Mouse (Mus musculus) embryonic facial prominence, embryonic 13.5 days (tissue): ENCODE measurements around the gene Aamdc. TPM values are rescaled to one million over a fixed set of nuclear protein-coding genes. Genes with fewer than 3 reads are reported as not detected.

Source experiments
- ATAC-seq: fragments of 200-750 bp; cut with Nextera tagmentation; 2 replicates; pipeline ENCODE4 v1.8.0; 2017; ENCODE audit warnings: low read depth; ENCODE audit not compliant: insufficient number of reproducible peaks, insufficient read depth, low FRiP score, low TSS enrichment
- H3K27ac ChIP-seq: fragments of 300-500 bp; sonication (generic); 2 replicates; pipeline ENCODE4 v1.5.1; 2015; ENCODE audit warnings: moderate library complexity, mild to moderate bottlenecking, inconsistent platforms
- H3K27me3 ChIP-seq: fragments of 300-500 bp; sonication (generic); 2 replicates; pipeline ENCODE4 v1.6.1; 2015; ENCODE audit warnings: mild to moderate bottlenecking, inconsistent platforms
- H3K36me3 ChIP-seq: fragments of 300-500 bp; sonication (generic); 2 replicates; pipeline ENCODE4 v1.6.1; 2015; ENCODE audit warnings: mild to moderate bottlenecking, inconsistent platforms
- H3K4me1 ChIP-seq: fragments of 300-500 bp; sonication (generic); 2 replicates; pipeline ENCODE4 v1.6.1; 2015; ENCODE audit warnings: inconsistent platforms
- H3K4me2 ChIP-seq: fragments of 300-500 bp; sonication (generic); 2 replicates; pipeline ENCODE4 v1.6.1; 2015; ENCODE audit warnings: moderate library complexity, mild to moderate bottlenecking, inconsistent platforms
- H3K4me3 ChIP-seq: fragments of 300-500 bp; sonication (generic); 2 replicates; pipeline ENCODE4 v1.5.1; 2015; ENCODE audit warnings: mild to moderate bottlenecking, inconsistent platforms
- H3K9ac ChIP-seq: fragments of 300-500 bp; sonication (generic); 2 replicates; pipeline ENCODE4 v1.6.1; 2015; ENCODE audit warnings: mild to moderate bottlenecking, inconsistent platforms
- H3K9me3 ChIP-seq: fragments of 300-500 bp; sonication (generic); 2 replicates; pipeline ENCODE4 v1.6.1; 2016; ENCODE audit warnings: inconsistent platforms
- WGBS: fragments of 180-500 bp; shearing (Covaris S2); methylation state at CpG from one replicate; pipeline ENCODE4 v1.1.7; 2015; ENCODE audit warnings: mixed read lengths; 5-methylcytosine and 5-hydroxymethylcytosine counted together
- polyA plus RNA-seq: library from polyadenylated mRNA; unstranded; fragments of >200 nt; fragmentation: Nextera tagmentation; extraction: Ambion mirVana; gene quantifications from 2 replicates; pipeline ENCODE4 v1.2.1, GENCODE M21; 2015

Gene Aamdc
- polyA plus RNA-seq, 1 experiment from 2014 or later = 69.0 TPM

DNA sequence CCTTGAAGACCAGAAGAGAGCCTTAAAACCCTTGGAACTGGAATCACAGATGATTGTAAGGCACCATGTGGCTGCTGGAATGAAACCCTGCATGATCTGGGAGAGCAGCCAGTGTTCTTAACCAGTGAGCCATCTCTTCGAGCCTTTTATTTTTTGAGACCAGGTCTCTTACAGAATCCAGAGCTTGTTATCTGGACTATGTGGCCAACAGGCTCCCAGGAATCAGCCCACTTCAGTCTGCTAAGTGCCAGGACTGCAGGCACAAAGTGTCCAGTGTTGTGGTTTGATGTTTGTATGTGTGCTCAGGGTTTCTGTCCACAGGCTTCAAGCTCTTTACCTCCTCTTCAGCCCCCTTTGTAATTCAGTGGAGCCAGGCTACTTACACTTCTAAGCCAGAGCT is 64.5 kb downstream of the Aamdc start:
- Histone ChIP-seq H3K4me1 (no peaks in the 10 kb centered on the region), H3K27me3 (no peaks in the 10 kb centered on the region), H3K27ac (no peak overlapping the region), H3K4me3 (no peak overlapping the region), H3K9me3 (no peaks in the 10 kb centered on the region), H3K4me2 (no peak overlapping the region), H3K36me3 (peaks cover 86% of the 10 kb centered on the region), H3K9ac (no peak overlapping the region)
- ATAC-seq = no peak
- 97% methylated on average over 1 of the region's 1 CpGs for WGBS

DNA sequence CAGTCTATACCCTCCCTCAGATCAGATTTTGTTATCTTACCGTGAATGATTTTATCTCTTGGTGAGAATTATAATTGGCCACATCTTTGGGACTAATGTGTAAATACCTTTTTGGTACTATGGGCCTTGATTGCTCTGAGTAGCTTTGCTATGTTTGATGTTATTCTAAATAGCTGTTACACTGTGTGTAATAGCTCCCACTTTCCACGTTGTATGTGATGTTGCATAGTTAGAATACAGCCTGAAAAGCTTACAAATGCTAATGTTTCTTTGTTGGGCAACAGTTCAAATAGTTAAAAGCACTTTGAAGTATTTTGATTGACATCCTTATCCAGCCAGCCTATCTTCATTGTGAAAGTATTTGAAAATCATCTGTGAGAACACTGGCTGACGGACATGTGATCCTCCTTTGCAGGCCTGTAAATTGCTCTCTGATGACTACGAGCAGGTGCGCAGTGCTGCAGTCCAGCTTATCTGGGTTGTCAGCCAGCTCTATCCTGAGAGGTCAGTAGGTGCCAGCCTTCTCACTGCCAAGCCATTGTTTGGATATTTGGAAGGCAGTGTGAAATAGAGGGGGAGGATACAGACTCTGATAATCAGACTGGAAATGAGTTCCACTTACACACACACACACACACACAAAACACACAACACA is 78.6 kb downstream of the Aamdc start:
- ATAC-seq = no peak
- Histone ChIP-seq H3K4me3 (no peak overlapping the region), H3K27me3 (no peaks in the 10 kb centered on the region), H3K27ac (no peak overlapping the region), H3K9ac (no peak overlapping the region), H3K9me3 (no peaks in the 10 kb centered on the region), H3K4me2 (no peak overlapping the region), H3K36me3 (peaks cover 48% of the 10 kb centered on the region), H3K4me1 (no peaks in the 10 kb centered on the region)
- WGBS = 77% methylated on average over 5 of the region's 5 CpGs

Other genes starting within 250 kb of the Aamdc start
- 1.7 and 2.3 TPM in 2 replicates for gene Usp35, start 247.5 kb downstream of the Aamdc start, polyA plus RNA-seq
- gene Kctd21, start 247.2 kb downstream of the Aamdc start, polyA plus RNA-seq = 3.8 and 4.7 TPM in 2 replicates
- 35.2 and 36.1 TPM in 2 replicates for gene Alg8, start 207.9 kb downstream of the Aamdc start, polyA plus RNA-seq
- gene Ndufc2, start 179.5 kb downstream of the Aamdc start, polyA plus RNA-seq = 346 and 350 TPM in 2 replicates
- gene Thrsp, start 161.8 kb downstream of the Aamdc start, polyA plus RNA-seq = 0.63 and 1.0 TPM in 2 replicates
- gene Kctd14, start 128.2 kb downstream of the Aamdc start, polyA plus RNA-seq = 4.4 and 6.0 TPM in 2 replicates
- 53.0 and 57.5 TPM in 2 replicates for gene Ints4, start 98.5 kb downstream of the Aamdc start, polyA plus RNA-seq
- gene Rsf1, start 392 bp upstream of the Aamdc start, polyA plus RNA-seq = 34.9 and 36.9 TPM in 2 replicates
- 223 and 229 TPM in 2 replicates for gene Clns1a, start 117.1 kb upstream of the Aamdc start, polyA plus RNA-seq
- 4.9 and 5.5 TPM in 2 replicates for gene Aqp11, start 158.8 kb upstream of the Aamdc start, polyA plus RNA-seq
- gene Pak1, start 209.0 kb upstream of the Aamdc start, polyA plus RNA-seq = 26.8 and 31.8 TPM in 2 replicates